Mouse (Mus musculus) MEL (cell line): ENCODE measurements around the gene Arrb2. TPM values are rescaled to one million over a fixed set of nuclear protein-coding genes. Genes with fewer than 3 reads are reported as not detected.

Source experiments
- DNase-seq: peaks from one replicate; pipeline ENCODE4 v3.0.0; 2011; ENCODE audit warnings: low read depth, low spot score
- H3K27ac ChIP-seq: 2 replicates; pipeline ENCODE4 v1.5.1; 2012; ENCODE audit warnings: low read depth, mild to moderate bottlenecking, control low read depth, low read length, moderate library complexity; ENCODE audit not compliant: control insufficient read depth
- H3K27me3 ChIP-seq, 2 experiments: fragments of 150-350 bp in 1 of 2; sonication (generic) in 1 of 2; 2 replicates each; pipeline ENCODE4 v1.6.1; 2012; ENCODE audit warnings: low read length in 2 of 2, mild to moderate bottlenecking in 2 of 2, improper control_type of control experiment in 1 of 2, moderate library complexity in 1 of 2; ENCODE audit not compliant: insufficient read depth in 2 of 2, control insufficient read depth in 1 of 2
- H3K36me3 ChIP-seq, 2 experiments: 2 replicates each; pipeline ENCODE4 v1.6.1; 2012 to 2014; ENCODE audit warnings: low read length in 2 of 2, improper control_type of control experiment in 1 of 2, inconsistent platforms in 1 of 2, mild to moderate bottlenecking in 1 of 2; ENCODE audit not compliant: insufficient read depth in 2 of 2, control insufficient read depth in 1 of 2
- H3K4me1 ChIP-seq, 2 experiments: fragments of 150-350 bp in 1 of 2; sonication (generic) in 1 of 2; 2 replicates each; pipeline ENCODE4 v1.6.1; 2012; ENCODE audit warnings: low read length in 2 of 2, improper control_type of control experiment in 1 of 2, mild to moderate bottlenecking in 1 of 2; ENCODE audit not compliant: insufficient read depth in 2 of 2, control insufficient read depth in 1 of 2
- H3K4me3 ChIP-seq, 2 experiments: fragments of 150-350 bp in 1 of 2; sonication (generic) in 1 of 2; 2 replicates each; pipeline ENCODE4 v1.5.1; 2012; ENCODE audit warnings: low read depth in 2 of 2, low read length in 2 of 2, mild to moderate bottlenecking in 2 of 2, moderate library complexity in 2 of 2, control low read depth in 1 of 2, improper control_type of control experiment in 1 of 2; ENCODE audit not compliant: control insufficient read depth in 1 of 2, insufficient read depth in 1 of 2
- H3K79me2 ChIP-seq: 2 replicates; pipeline ENCODE4 v1.6.1; 2012; ENCODE audit warnings: mild to moderate bottlenecking, low read length, moderate library complexity; ENCODE audit not compliant: control insufficient read depth, poor library complexity, insufficient read depth
- H3K9ac ChIP-seq: 2 replicates; pipeline ENCODE4 v1.6.1; 2012; ENCODE audit warnings: low read depth, mild to moderate bottlenecking, control low read depth, low read length, moderate library complexity; ENCODE audit not compliant: control insufficient read depth, poor library complexity, severe bottlenecking
- H3K9me3 ChIP-seq: fragments of 150-350 bp; sonication (generic); replicated peaks from 2 replicates; pipeline ENCODE4 v1.6.1; 2012; ENCODE audit warnings: mild to moderate bottlenecking, low read length, improper control_type of control experiment, moderate library complexity; ENCODE audit not compliant: insufficient read depth
- CHD2 ChIP-seq: IDR thresholded peaks from 2 replicates; pipeline ENCODE4 v1.6.1; 2011; ENCODE audit warnings: low read length, improper control_type of control experiment
- ETS1 ChIP-seq: IDR thresholded peaks from 2 replicates; pipeline ENCODE4 v1.6.1; 2012; ENCODE audit warnings: low read depth, mild to moderate bottlenecking, inconsistent platforms, low read length, improper control_type of control experiment, moderate library complexity
- GATA1 ChIP-seq: IDR thresholded peaks from 2 replicates; pipeline ENCODE4 v1.6.1; 2011; ENCODE audit warnings: low read depth, low read length, improper control_type of control experiment
- HCFC1 ChIP-seq: IDR thresholded peaks from 2 replicates; pipeline ENCODE4 v1.6.1; 2012; ENCODE audit warnings: low read depth, mild to moderate bottlenecking, inconsistent platforms, low read length, improper control_type of control experiment, moderate library complexity
- JUND ChIP-seq: IDR thresholded peaks from 2 replicates; pipeline ENCODE4 v1.6.1; 2011; ENCODE audit warnings: low read depth, mild to moderate bottlenecking, improper control_type of control experiment, low read length
- MAFK ChIP-seq: IDR thresholded peaks from 2 replicates; pipeline ENCODE4 v1.6.1; 2011; ENCODE audit warnings: low read depth, mild to moderate bottlenecking, low read length, improper control_type of control experiment, borderline replicate concordance
- MAX ChIP-seq: IDR thresholded peaks from 2 replicates; pipeline ENCODE4 v1.6.1; 2011; ENCODE audit warnings: low read length, improper control_type of control experiment
- MAZ ChIP-seq: IDR thresholded peaks from 2 replicates; pipeline ENCODE4 v1.6.1; 2012; ENCODE audit warnings: low read depth, mild to moderate bottlenecking, inconsistent platforms, low read length, improper control_type of control experiment
- MXI1 ChIP-seq: IDR thresholded peaks from 2 replicates; pipeline ENCODE4 v1.6.1; 2011; ENCODE audit warnings: mild to moderate bottlenecking, low read depth, low read length, improper control_type of control experiment
- MYC ChIP-seq: IDR thresholded peaks from 2 replicates; pipeline ENCODE4 v1.6.1; 2011; ENCODE audit warnings: low read depth, mild to moderate bottlenecking, low read length, improper control_type of control experiment, moderate library complexity
- NRF1 ChIP-seq: IDR thresholded peaks from 2 replicates; pipeline ENCODE4 v1.6.1; 2014; ENCODE audit warnings: low read depth, mild to moderate bottlenecking, inconsistent platforms, low read length, improper control_type of control experiment, moderate library complexity; ENCODE audit not compliant: poor library complexity, insufficient read depth, severe bottlenecking
- POLR2A ChIP-seq, 2 experiments: IDR thresholded peaks; 2 replicates each; pipeline ENCODE4 v1.6.1; 2011 to 2012; ENCODE audit warnings: low read length in 2 of 2, mild to moderate bottlenecking in 2 of 2, control low read depth in 1 of 2, improper control_type of control experiment in 1 of 2, low read depth in 1 of 2, moderate library complexity in 1 of 2; ENCODE audit not compliant: control insufficient read depth in 1 of 2, insufficient read depth in 1 of 2, poor library complexity in 1 of 2
- POLR2AphosphoS5 ChIP-seq: IDR thresholded peaks from 2 replicates; pipeline ENCODE4 v1.6.1; 2012; ENCODE audit warnings: low read depth, borderline replicate concordance, mild to moderate bottlenecking, inconsistent platforms, low read length, moderate library complexity, mixed read lengths
- RCOR1 ChIP-seq: IDR thresholded peaks from 2 replicates; pipeline ENCODE4 v1.6.1; 2012; ENCODE audit warnings: low read depth, mild to moderate bottlenecking, inconsistent platforms, low read length, improper control_type of control experiment
- SIN3A ChIP-seq: IDR thresholded peaks from 2 replicates; pipeline ENCODE4 v1.6.1; 2012; ENCODE audit warnings: low read length, improper control_type of control experiment, inconsistent platforms
- TBP ChIP-seq: IDR thresholded peaks from 2 replicates; pipeline ENCODE4 v1.8.0; 2011; ENCODE audit warnings: low read depth, low read length, improper control_type of control experiment
- UBTF ChIP-seq: IDR thresholded peaks from 2 replicates; pipeline ENCODE4 v1.6.1; 2012; ENCODE audit warnings: low read depth, mild to moderate bottlenecking, inconsistent platforms, low read length, improper control_type of control experiment, moderate library complexity, borderline replicate concordance; ENCODE audit not compliant: insufficient read depth
- USF1 ChIP-seq: IDR thresholded peaks from 2 replicates; pipeline ENCODE4 v1.6.1; 2014; ENCODE audit warnings: low read depth, mild to moderate bottlenecking, inconsistent platforms, low read length, improper control_type of control experiment, moderate library complexity
- ZC3H11A ChIP-seq: IDR thresholded peaks from 2 replicates; pipeline ENCODE4 v1.6.1; 2012; ENCODE audit warnings: low read depth, mild to moderate bottlenecking, inconsistent platforms, low read length, improper control_type of control experiment
- ZKSCAN1 ChIP-seq: IDR thresholded peaks from 2 replicates; pipeline ENCODE4 v1.6.1; 2012; ENCODE audit warnings: low read depth, mild to moderate bottlenecking, inconsistent platforms, low read length, improper control_type of control experiment, moderate library complexity
- ZNF384 ChIP-seq: IDR thresholded peaks from 2 replicates; pipeline ENCODE4 v1.6.1; 2012; ENCODE audit warnings: low read depth, mild to moderate bottlenecking, inconsistent platforms, low read length, improper control_type of control experiment
- polyA plus RNA-seq, 2 experiments: library from polyadenylated mRNA; stranded (reverse) in 1 of 2; unstranded in 1 of 2; fragments of >175 nt in 1 of 2; fragments of >200 nt in 1 of 2; gene quantifications; 2 replicates each; pipeline versions ENCODE4 v1.2.1 to v1.2.4; 2012; ENCODE audit warnings: low replicate concordance in 2 of 2, low read depth in 1 of 2; ENCODE audit not compliant: insufficient read length in 2 of 2, insufficient read depth in 1 of 2, missing spikeins in 1 of 2
- total RNA-seq: library from RNA; depleted of rRNA; stranded (reverse); fragments of 300-350 nt; gene quantifications from 2 replicates; pipeline ENCODE4 v1.2.3, GENCODE M21; 2012

The Arrb2 gene
- total and polyA plus RNA-seq, 3 experiments = 241 to 272 TPM; not detected in 1

DNA sequence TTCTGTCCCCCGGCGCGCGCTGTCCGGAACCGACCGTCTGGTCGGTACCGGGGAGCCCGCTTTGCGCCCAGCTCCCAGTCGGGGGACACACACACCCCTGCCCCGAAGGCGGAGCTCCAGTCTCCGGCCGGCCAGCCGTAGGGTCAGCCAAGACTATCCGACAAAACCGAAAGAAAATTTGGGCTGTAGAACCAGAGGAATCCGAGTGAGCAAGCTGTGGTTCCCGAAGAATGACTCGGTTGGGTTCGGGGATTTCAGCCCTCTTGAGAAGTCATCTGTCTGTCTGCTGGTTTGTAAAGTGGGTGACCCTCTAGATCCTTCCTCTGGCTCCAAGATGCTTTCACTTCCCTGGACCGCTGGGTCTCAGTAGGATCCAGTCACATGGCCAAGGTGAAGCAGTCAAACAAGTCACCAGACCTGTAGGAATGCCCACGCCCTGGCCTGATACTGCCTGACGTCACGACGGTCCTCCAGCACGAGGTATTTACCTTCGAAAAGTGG, 27.2 kb downstream of the Arrb2 start, which contains the start of gene Cxcl16:
TSS of gene Cxcl16 (minus strand) at position 384 of the 501 bp plus-strand sequence.
- Histone ChIP-seq H3K36me3 (no peaks in the 10 kb centered on the region), H3K4me3 (no peak within 1 kb of the TSS), H3K79me2 (no peaks in the 10 kb centered on the region), H3K27ac (no peak within 1 kb of the TSS), H3K9me3 (no peaks in the 10 kb centered on the region), H3K27me3 (peaks cover 6 to 11% of the 10 kb centered on the region in 2 experiments), H3K9ac (no peak within 1 kb of the TSS), H3K4me1 (no peaks in the 10 kb centered on the region)
- DNase-seq = no peak
- no peak for TF ChIP-seq USF1
- TF ChIP-seq TBP = no peak
- no peak for TF ChIP-seq UBTF
- TF ChIP-seq POLR2A (IDR thresholded peaks at IDR 0.05; ENCODE audit: control insufficient read depth in 1 of 2, insufficient read depth in 1 of 2, low read depth in 1 of 2, low read length in 2 of 2, poor library complexity in 1 of 2) = no peak
- no peak for TF ChIP-seq RCOR1
- no peak for TF ChIP-seq HCFC1
- TF ChIP-seq JUND = no peak
- no peak for TF ChIP-seq SIN3A
- TF ChIP-seq ETS1 = no peak
- TF ChIP-seq ZNF384 = no peak
- TF ChIP-seq ZC3H11A = no peak
- TF ChIP-seq POLR2AphosphoS5 = no peak
- no peak for TF ChIP-seq MXI1
- TF ChIP-seq MAX = no peak
- TF ChIP-seq CHD2 = no peak
- no peak for TF ChIP-seq ZKSCAN1
- TF ChIP-seq GATA1 = no peak
- no peak for TF ChIP-seq MAFK
- TF ChIP-seq NRF1 = no peak
- no peak for TF ChIP-seq MAZ

DNA sequence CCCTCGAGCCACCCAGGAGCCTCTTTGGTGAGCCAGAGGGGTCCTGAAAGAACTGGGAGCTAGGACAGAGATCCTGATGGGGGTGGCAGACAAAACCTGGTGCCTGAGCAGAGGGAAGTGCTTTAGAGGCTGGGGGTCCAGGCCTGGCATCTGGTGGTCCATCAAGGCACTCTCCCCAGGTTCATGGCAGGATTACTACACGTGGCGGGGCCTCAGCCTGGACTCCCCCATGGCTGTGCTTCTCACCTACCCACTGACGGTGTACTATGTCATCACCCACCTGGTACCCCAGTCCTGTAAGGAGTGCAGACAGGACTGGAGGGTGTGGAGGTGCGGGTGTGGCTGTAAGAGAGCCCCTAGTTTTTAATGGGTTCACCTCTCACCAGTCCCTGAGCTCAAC, 31.5 kb downstream of the Arrb2 start:
- Histone ChIP-seq H3K27ac (no peak overlapping the region), H3K9me3 (no peaks in the 10 kb centered on the region), H3K4me1 (no peaks in the 10 kb centered on the region), H3K36me3 (no peaks in the 10 kb centered on the region), H3K9ac (no peak overlapping the region), H3K27me3 (peaks cover 6 to 11% of the 10 kb centered on the region in 2 experiments), H3K4me3 (no peak overlapping the region)
- DNase-seq = no peak
- TF ChIP-seq HCFC1 (no peak), MYC (no peak), USF1 (no peak), MAX (no peak), SIN3A (no peak), CHD2 (no peak)
- TF ChIP-seq, all 39 proteins: peak for 0
- H3K79me2 ChIP-seq = no peaks in the 10 kb centered on the region
